In the genomic region with DNA sequence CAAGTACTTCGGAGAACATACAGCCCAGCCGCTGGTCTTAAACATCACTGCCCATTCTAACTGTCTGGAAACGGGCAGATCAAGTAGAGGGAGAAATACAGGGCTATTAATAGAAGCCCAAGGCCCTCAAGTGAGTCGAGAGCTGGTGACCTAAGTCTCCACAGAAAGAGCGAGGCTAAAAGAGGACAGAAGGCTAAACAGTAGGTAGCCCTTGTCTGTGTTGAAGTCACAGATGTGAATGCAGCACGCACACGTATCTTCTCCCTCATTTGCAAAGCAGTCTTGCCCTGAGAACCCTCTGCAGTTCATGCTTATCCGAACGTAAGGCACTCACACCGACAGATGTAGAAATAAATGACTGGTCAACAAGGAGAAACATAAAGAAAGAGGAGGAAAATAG, we compare ENCODE assay signal across 21 mouse cellular contexts. TPM values are rescaled to one million over a fixed set of nuclear protein-coding genes. Genes with fewer than 3 reads are reported as not detected.
A peak's percentile ranks its signal among the peaks of the same experiment; 100 is the strongest.
DNase-seq lines count a peak whose midpoint lies in the region; ATAC-seq lines count a peak whose summit lies in the region.
"Had no signal": no experiment of that assay in that cellular context is flagged by ENCODE, and none has a peak within 500 bp of the region (broad histone marks: within the 10 kb centered on the region; RNA-seq: fewer than 3 reads in every experiment).

No protein-coding gene starts in this region.

- H3K4me1 ChIP-seq in megakaryocyte, embryonic 14.5 days, result peaks cover 91% of the 10 kb centered on the region
- peaks cover 69% of the 10 kb centered on the region for H3K4me1 ChIP-seq in heart, embryonic 13.5 days

- intact Hi-C loops in heart, postnatal 36 days (cut with DNase I), result no loop called here

- ATAC-seq in megakaryocyte, adult 5-6 weeks (ENCODE audit: poor library complexity, severe bottlenecking), result no peak
- no peak for ATAC-seq in heart, embryonic 13.5 days (ENCODE audit: extremely low read depth, insufficient number of reproducible peaks, low FRiP score, low TSS enrichment)
- ATAC-seq: forebrain, postnatal 0 days had no signal

- H3K27ac ChIP-seq in heart, embryonic 13.5 days (replicated peaks), result peak overlapping the region; percentile 81
- H3K27ac ChIP-seq: hindbrain, embryonic 10.5 days; left cerebral cortex, adult 2 months; limb, embryonic 12.5 days; liver, embryonic 15.5 days; neural tube, embryonic 12.5 days; stomach, postnatal 0 days had no signal

- peak overlapping the region; percentile 28; the same call in 1 of the 2 replicates for H3K9ac ChIP-seq in heart, embryonic 13.5 days
- H3K9ac ChIP-seq: forebrain, postnatal 0 days; limb, embryonic 12.5 days; liver, embryonic 15.5 days; neural tube, embryonic 12.5 days had no signal

- 44% methylated on average over 10 of the region's 10 CpGs for WGBS in heart, embryonic 13.5 days

- peak overlapping the region; percentile 36 for H3K4me2 ChIP-seq in heart, embryonic 13.5 days
- H3K4me2 ChIP-seq: limb, embryonic 12.5 days; liver, embryonic 15.5 days; neural tube, embryonic 12.5 days had no signal

- H3K27me3 ChIP-seq in megakaryocyte, embryonic 14.5 days (replicated peaks), result no peaks in the 10 kb centered on the region
- no peaks in the 10 kb centered on the region for H3K27me3 ChIP-seq in heart, embryonic 13.5 days (replicated peaks)
- H3K27me3 ChIP-seq: limb, embryonic 12.5 days; neural tube, embryonic 12.5 days had no signal

- peak overlapping the region; percentile 86 for H3K4me3 ChIP-seq in megakaryocyte, embryonic 14.5 days (replicated peaks)
- H3K4me3 ChIP-seq in heart, embryonic 13.5 days, result no peak overlapping the region
- H3K4me3 ChIP-seq: hindbrain, embryonic 10.5 days; left cerebral cortex, adult 2 months; limb, embryonic 12.5 days; liver, embryonic 15.5 days; neural tube, embryonic 12.5 days had no signal

- DNase-seq in heart, adult 11 months, result peak; percentile 86
- DNase-seq in heart, postnatal 36 days, result no peak
- DNase-seq in kidney, adult 11 months, result no peak
- no peak for DNase-seq in adrenal gland, adult 18-20 months (ENCODE audit: low spot score in 2 of 2)
- DNase-seq: adrenal gland, adult 8-10 months; forebrain, postnatal 0 days; gastrocnemius, postnatal 10 days; kidney, postnatal 10 days; right cerebral cortex, postnatal 4 days; thymus, postnatal 14 days had no signal

- peaks cover 19% of the 10 kb centered on the region for H3K36me3 ChIP-seq in megakaryocyte, embryonic 14.5 days (replicated peaks; ENCODE audit: low read length)
- H3K36me3 ChIP-seq in heart, embryonic 13.5 days, result peaks cover 11% of the 10 kb centered on the region; the same call in 1 of the 2 replicates
- H3K36me3 ChIP-seq: hindbrain, embryonic 10.5 days; liver, embryonic 15.5 days; neural tube, embryonic 12.5 days had no signal

- no peaks in the 10 kb centered on the region for H3K9me3 ChIP-seq in megakaryocyte, embryonic 14.5 days
- no peaks in the 10 kb centered on the region for H3K9me3 ChIP-seq in heart, embryonic 13.5 days
- H3K9me3 ChIP-seq: hindbrain, embryonic 10.5 days; limb, embryonic 12.5 days; liver, embryonic 15.5 days; neural tube, embryonic 12.5 days had no signal

RNA-seq across cellular contexts. Expression of gene Gm43552, which starts 5.3 kb away (rescaled TPM):
- 1 to 10 TPM in 1 of 2 experiments, not detected in 1; 2.1 TPM for total RNA-seq in heart, postnatal 36 days (2021)
- 52.6 TPM in 1 of 2 replicates, not detected in the other for polyA plus RNA-seq in megakaryocyte, embryonic 14.5 days (2012; ENCODE audit: insufficient read depth, low replicate concordance)
- not detected in 2 replicates for total RNA-seq in megakaryocyte, adult 5-6 weeks (2015)
- total RNA-seq in megakaryocyte, adult 5-6 weeks (2017), result not detected in 2 replicates
- 1.9 TPM in 1 of 2 replicates, not detected in the other for polyA plus RNA-seq in heart, embryonic 13.5 days (2015; fragmentation: Nextera tagmentation; extraction: Ambion mirVana)
- 1 to 10 TPM in 1 of 2 experiments, not detected in 1; 1.2 TPM for total RNA-seq in adrenal gland, adult 18-20 months (2021)
- total RNA-seq: forebrain, postnatal 0 days; left cerebral cortex, adult 2 months; MEL had no signal
- polyA plus RNA-seq: embryonic facial prominence, embryonic 11.5 days; forebrain, postnatal 0 days; hindbrain, embryonic 10.5 days; limb, embryonic 12.5 days; liver, embryonic 15.5 days; neural tube, embryonic 12.5 days; stomach, postnatal 0 days had no signal

RNA-seq across cellular contexts. Expression of gene Smim14, which starts 49.6 kb away (rescaled TPM):
- total RNA-seq in heart, postnatal 36 days (2021), result 10 to 100 TPM; 88.8 to 95.0 TPM
- polyA plus RNA-seq in megakaryocyte, embryonic 14.5 days (2012; ENCODE audit: insufficient read depth, low replicate concordance), result 60.5 and 108 TPM in 2 replicates
- total RNA-seq in megakaryocyte, adult 5-6 weeks (2015), result 154 TPM in 2 replicates
- total RNA-seq in megakaryocyte, adult 5-6 weeks (2017), result 87.1 and 94.7 TPM in 2 replicates
- polyA plus RNA-seq in heart, embryonic 13.5 days (2015; fragmentation: Nextera tagmentation; extraction: Ambion mirVana), result 100 and 101 TPM in 2 replicates
- 100 to 1,000 TPM; 166 to 180 TPM for total RNA-seq in adrenal gland, adult 18-20 months (2021)

RNA-seq across cellular contexts. Expression of gene Ube2k, which starts 49.7 kb away (rescaled TPM):
- 10 to 100 TPM; 59.4 to 67.6 TPM for total RNA-seq in heart, postnatal 36 days (2021)
- polyA plus RNA-seq in megakaryocyte, embryonic 14.5 days (2012; ENCODE audit: insufficient read depth, low replicate concordance), result 16.2 and 135 TPM in 2 replicates
- 125 and 131 TPM in 2 replicates for total RNA-seq in megakaryocyte, adult 5-6 weeks (2015)
- 31.5 and 62.8 TPM in 2 replicates for total RNA-seq in megakaryocyte, adult 5-6 weeks (2017)
- 124 and 142 TPM in 2 replicates for polyA plus RNA-seq in heart, embryonic 13.5 days (2015; fragmentation: Nextera tagmentation; extraction: Ambion mirVana)
- 100 to 1,000 TPM in 1 of 2 experiments, 10 to 100 TPM in 1; 92.4 to 105 TPM for total RNA-seq in adrenal gland, adult 18-20 months (2021)

RNA-seq across cellular contexts. Expression of gene Ugdh, which starts 51.6 kb away (rescaled TPM):
- total RNA-seq in heart, postnatal 36 days (2021), result 10 to 100 TPM; 15.0 to 15.2 TPM
- polyA plus RNA-seq in megakaryocyte, embryonic 14.5 days (2012; ENCODE audit: insufficient read depth, low replicate concordance), result 3.2 TPM in 1 of 2 replicates, not detected in the other
- 87.9 and 92.7 TPM in 2 replicates for total RNA-seq in megakaryocyte, adult 5-6 weeks (2015)
- 121 TPM in 2 replicates for total RNA-seq in megakaryocyte, adult 5-6 weeks (2017)
- polyA plus RNA-seq in heart, embryonic 13.5 days (2015; fragmentation: Nextera tagmentation; extraction: Ambion mirVana), result 62.6 and 64.7 TPM in 2 replicates
- 100 to 1,000 TPM in 1 of 2 experiments, 10 to 100 TPM in 1; 64.0 to 114 TPM for total RNA-seq in adrenal gland, adult 18-20 months (2021)
